Mouse (Mus musculus) cortical plate, adult 2 months (tissue): ENCODE results near the gene Osbp.

Experiments used
- CTCF ChIP-seq: fragments of 200-500 bp; IDR thresholded peaks from 2 replicates; pipeline ENCODE4 v1.5.1; 2011; ENCODE audit warnings: mild to moderate bottlenecking, control low read depth, low read length; ENCODE audit not compliant: insufficient read depth; ENCODE audit errors: extremely low read depth
- POLR2A ChIP-seq: fragments of 200-500 bp; IDR thresholded peaks from 2 replicates; pipeline ENCODE4 v1.6.1; 2011; ENCODE audit warnings: mild to moderate bottlenecking, low read length, control low read depth; ENCODE audit not compliant: insufficient read depth; ENCODE audit errors: extremely low read depth

DNA sequence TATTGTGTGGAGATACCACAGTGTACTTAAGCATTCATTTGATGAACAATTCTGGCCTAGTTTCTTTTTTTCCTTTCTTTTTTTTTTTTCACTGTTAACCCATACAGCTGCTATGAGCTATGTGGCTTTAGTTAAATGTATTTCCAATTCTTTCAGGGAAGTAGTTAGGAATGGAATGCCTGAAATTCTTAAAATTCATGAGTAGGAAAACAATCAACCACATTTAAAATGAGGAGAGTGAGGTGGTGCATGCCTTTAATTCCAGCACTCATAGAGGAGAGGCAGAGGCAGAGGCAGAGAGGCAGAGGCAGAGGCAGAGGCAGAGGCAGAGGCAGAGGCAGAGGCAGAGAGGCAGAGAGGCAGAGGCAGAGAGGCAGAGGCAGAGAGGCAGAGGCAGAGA is 72.0 kb downstream of the Osbp start:
- no peak for TF ChIP-seq POLR2A
- no peak for TF ChIP-seq CTCF
